Mouse (Mus musculus): ENCODE measurements around the gene 4930469K13Rik. TPM values are rescaled to one million over a fixed set of nuclear protein-coding genes. Genes with fewer than 3 reads are reported as not detected.

Gene 4930469K13Rik
- polyA plus RNA-seq, 1 experiment from 2014 or later = 16.5 TPM

GRCm38 (mm10) chr11:34034008-34034505, 64.3 kb downstream of the 4930469K13Rik start:
- H3K9me3 ChIP-seq (ENCODE audit: control insufficient read depth, low read length) = no peaks in the 10 kb centered on the region
- no peak overlapping the region for H3K9ac ChIP-seq
- no peak overlapping the region for H3K4me3 ChIP-seq (replicated peaks; ENCODE audit: low read length)
- H3K27ac ChIP-seq = no peak overlapping the region
- H3K4me2 ChIP-seq (replicated peaks) = no peak overlapping the region
- no peaks in the 10 kb centered on the region for H3K27me3 ChIP-seq (ENCODE audit: control insufficient read depth, insufficient read depth, low read length)
- DNase-seq (ENCODE audit: low spot score) (no peak), ATAC-seq (ENCODE audit: low FRiP score) (no peak)
- no peaks in the 10 kb centered on the region for H3K36me3 ChIP-seq (replicated peaks; ENCODE audit: control insufficient read depth, insufficient read depth)
- 97% methylated on average over 5 of the region's 5 CpGs for WGBS
- H3K4me1 ChIP-seq (replicated peaks; ENCODE audit: control insufficient read depth, insufficient read depth, low read length) = no peaks in the 10 kb centered on the region

DNA sequence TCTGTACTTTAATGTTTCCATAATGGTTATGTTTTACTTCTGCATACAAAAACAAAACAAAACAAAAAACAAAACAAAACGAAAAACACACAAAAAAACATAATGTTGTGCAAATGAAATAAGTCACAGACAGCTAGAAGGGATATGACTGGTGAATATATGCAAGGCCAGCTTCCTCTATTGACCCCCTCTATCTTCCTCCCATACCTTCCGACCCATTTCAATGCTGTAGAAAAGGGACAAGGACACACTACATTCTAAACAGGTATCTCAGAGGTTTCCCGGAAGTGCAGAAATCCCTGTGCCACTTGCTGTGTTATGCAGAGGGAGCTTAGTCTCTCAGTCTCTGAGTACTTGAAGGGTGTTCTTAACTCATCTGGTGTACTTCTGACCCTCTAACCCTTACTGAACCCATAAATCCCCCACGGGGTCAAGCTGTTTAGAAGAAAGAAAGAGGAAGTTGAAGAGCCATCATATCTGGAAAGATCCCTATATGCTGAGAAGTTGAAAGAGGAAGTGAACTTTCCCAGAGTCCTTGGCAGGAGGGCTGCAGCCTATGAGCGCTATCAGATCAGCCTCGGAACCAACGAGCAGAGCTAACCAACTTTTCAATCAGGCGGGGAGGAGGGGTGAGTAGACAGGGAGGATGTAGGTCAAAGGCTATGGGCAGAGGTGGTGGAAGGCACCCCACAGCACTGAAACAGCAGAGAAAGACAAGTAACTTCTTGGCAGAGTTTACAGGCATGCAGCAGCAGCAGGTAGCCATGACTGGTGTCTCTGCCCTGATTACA, 67.1 kb downstream of the 4930469K13Rik start:
- H3K9ac ChIP-seq = no peak overlapping the region
- H3K27me3 ChIP-seq (ENCODE audit: control insufficient read depth, insufficient read depth, low read length) = no peaks in the 10 kb centered on the region
- H3K4me2 ChIP-seq (replicated peaks) = no peak overlapping the region
- ATAC-seq (ENCODE audit: low FRiP score) (no peak), DNase-seq (ENCODE audit: low spot score) (no peak)
- 77% methylated on average over 8 of the region's 8 CpGs for WGBS
- H3K27ac ChIP-seq = no peak overlapping the region
- H3K9me3 ChIP-seq (ENCODE audit: control insufficient read depth, low read length) = no peaks in the 10 kb centered on the region
- no peaks in the 10 kb centered on the region for H3K4me1 ChIP-seq (replicated peaks; ENCODE audit: control insufficient read depth, insufficient read depth, low read length)
- no peak overlapping the region for H3K4me3 ChIP-seq (replicated peaks; ENCODE audit: low read length)
- no peaks in the 10 kb centered on the region for H3K36me3 ChIP-seq (replicated peaks; ENCODE audit: control insufficient read depth, insufficient read depth)

DNA sequence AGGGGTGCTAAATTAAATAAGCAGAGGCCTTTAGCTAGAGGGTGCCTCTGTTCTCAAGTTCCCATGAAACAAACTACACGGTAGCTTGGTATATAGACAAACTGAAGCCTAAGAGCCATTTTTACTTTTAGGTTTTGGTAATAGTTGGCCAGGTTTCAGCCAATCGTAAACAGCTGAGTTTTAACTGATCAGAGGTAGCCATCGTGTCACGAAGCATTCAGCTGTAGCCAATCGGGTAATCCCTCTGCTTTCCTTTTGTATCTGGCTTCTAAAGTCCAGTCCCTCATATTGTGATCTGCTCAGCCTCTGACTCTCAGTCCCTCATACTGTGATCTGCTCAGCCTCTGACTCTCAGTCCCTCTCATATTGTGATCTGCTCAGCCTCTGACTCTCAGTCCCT, 68.7 kb downstream of the 4930469K13Rik start:
- Histone ChIP-seq H3K9ac (no peak overlapping the region), H3K9me3 (ENCODE audit: control insufficient read depth, low read length) (no peaks in the 10 kb centered on the region), H3K36me3 (replicated peaks; ENCODE audit: control insufficient read depth, insufficient read depth) (no peaks in the 10 kb centered on the region), H3K4me2 (replicated peaks) (no peak overlapping the region), H3K27me3 (ENCODE audit: control insufficient read depth, insufficient read depth, low read length) (no peaks in the 10 kb centered on the region), H3K27ac (no peak overlapping the region), H3K4me1 (replicated peaks; ENCODE audit: control insufficient read depth, insufficient read depth, low read length) (no peaks in the 10 kb centered on the region), H3K4me3 (replicated peaks; ENCODE audit: low read length) (no peak overlapping the region)
- ATAC-seq (ENCODE audit: low FRiP score) = no peak
- DNase-seq (ENCODE audit: low spot score) = no peak
- 68% methylated on average over 5 of the region's 5 CpGs for WGBS

GRCm38 (mm10) chr11:34025091-34025490, 73.3 kb downstream of the 4930469K13Rik start:
- no peak overlapping the region for H3K4me2 ChIP-seq (replicated peaks)
- H3K27me3 ChIP-seq (ENCODE audit: control insufficient read depth, insufficient read depth, low read length) = no peaks in the 10 kb centered on the region
- no peak overlapping the region for H3K9ac ChIP-seq
- WGBS = 91% methylated on average over 1 of the region's 1 CpGs
- DNase-seq (ENCODE audit: low spot score) (no peak), ATAC-seq (ENCODE audit: low FRiP score) (no peak)
- no peaks in the 10 kb centered on the region for H3K9me3 ChIP-seq (ENCODE audit: control insufficient read depth, low read length)
- no peaks in the 10 kb centered on the region for H3K36me3 ChIP-seq (replicated peaks; ENCODE audit: control insufficient read depth, insufficient read depth)
- H3K4me3 ChIP-seq (replicated peaks; ENCODE audit: low read length) = no peak overlapping the region
- H3K27ac ChIP-seq = no peak overlapping the region
- H3K4me1 ChIP-seq (replicated peaks; ENCODE audit: control insufficient read depth, insufficient read depth, low read length) = no peaks in the 10 kb centered on the region

- Histone ChIP-seq H3K27me3 (ENCODE audit: control insufficient read depth, insufficient read depth, low read length) (no peaks in the 10 kb centered on the region), H3K4me2 (replicated peaks) (no peak overlapping the region), H3K9ac (no peak overlapping the region), H3K27ac (no peak overlapping the region), H3K36me3 (replicated peaks; ENCODE audit: control insufficient read depth, insufficient read depth) (no peaks in the 10 kb centered on the region), H3K9me3 (ENCODE audit: control insufficient read depth, low read length) (no peaks in the 10 kb centered on the region), H3K4me3 (replicated peaks; ENCODE audit: low read length) (no peak overlapping the region), H3K4me1 (replicated peaks; ENCODE audit: control insufficient read depth, insufficient read depth, low read length) (no peaks in the 10 kb centered on the region)
- no peak for ATAC-seq (ENCODE audit: low FRiP score)
- 76% methylated on average over 6 of the region's 6 CpGs for WGBS
- DNase-seq (ENCODE audit: low spot score) = no peak
These were observed 86.2 kb downstream of the 4930469K13Rik start for GRCm38 (mm10) chr11:34012007-34012652.

GRCm38 (mm10) chr11:34010859-34011172, 87.5 kb downstream of the 4930469K13Rik start:
- Histone ChIP-seq H3K36me3 (replicated peaks; ENCODE audit: control insufficient read depth, insufficient read depth) (no peaks in the 10 kb centered on the region), H3K9me3 (ENCODE audit: control insufficient read depth, low read length) (no peaks in the 10 kb centered on the region), H3K27ac (no peak overlapping the region), H3K4me3 (replicated peaks; ENCODE audit: low read length) (no peak overlapping the region), H3K9ac (no peak overlapping the region), H3K27me3 (ENCODE audit: control insufficient read depth, insufficient read depth, low read length) (no peaks in the 10 kb centered on the region), H3K4me2 (replicated peaks) (no peak overlapping the region), H3K4me1 (replicated peaks; ENCODE audit: control insufficient read depth, insufficient read depth, low read length) (no peaks in the 10 kb centered on the region)
- DNase-seq (ENCODE audit: low spot score) (no peak), ATAC-seq (ENCODE audit: low FRiP score) (no peak)
- 72% methylated on average over 4 of the region's 4 CpGs for WGBS

GRCm38 (mm10) chr11:34010133-34010858, 88.1 kb downstream of the 4930469K13Rik start:
- Histone ChIP-seq H3K4me2 (replicated peaks) (no peak overlapping the region), H3K4me3 (replicated peaks; ENCODE audit: low read length) (no peak overlapping the region), H3K36me3 (replicated peaks; ENCODE audit: control insufficient read depth, insufficient read depth) (no peaks in the 10 kb centered on the region), H3K9me3 (ENCODE audit: control insufficient read depth, low read length) (no peaks in the 10 kb centered on the region), H3K9ac (no peak overlapping the region), H3K27ac (no peak overlapping the region), H3K4me1 (replicated peaks; ENCODE audit: control insufficient read depth, insufficient read depth, low read length) (no peaks in the 10 kb centered on the region), H3K27me3 (ENCODE audit: control insufficient read depth, insufficient read depth, low read length) (no peaks in the 10 kb centered on the region)
- WGBS = 73% methylated on average over 7 of the region's 7 CpGs
- ATAC-seq (ENCODE audit: low FRiP score) (no peak), DNase-seq (ENCODE audit: low spot score) (no peak)

- no peak overlapping the region for H3K9ac ChIP-seq
These were observed 88.9 kb downstream of the 4930469K13Rik start for GRCm38 (mm10) chr11:34009316-34010087.

DNA sequence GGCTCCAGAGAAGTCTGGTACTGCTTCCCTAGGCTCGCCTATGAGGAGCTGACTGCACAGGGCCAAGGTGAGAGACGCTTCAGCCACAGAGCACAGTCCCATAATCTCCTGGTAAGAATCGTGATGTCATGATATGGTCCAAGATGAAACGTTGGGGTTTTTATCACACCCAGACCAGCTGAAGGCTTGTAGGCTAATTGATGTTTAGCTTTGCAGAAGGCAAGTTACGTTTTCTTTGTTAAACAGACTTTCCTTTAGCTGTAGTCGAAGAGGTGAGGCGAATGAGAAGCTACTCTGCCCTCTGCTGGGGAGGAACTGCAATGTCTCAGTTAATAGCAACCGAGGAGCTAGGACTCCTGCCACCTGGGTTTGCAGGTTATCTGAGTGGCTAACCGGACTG, 89.7 kb downstream of the 4930469K13Rik start:
- no peak overlapping the region for H3K27ac ChIP-seq
- ATAC-seq (ENCODE audit: low FRiP score) (0 out of 2 replicates have a peak, but pooled peaks have one; percentile 65), DNase-seq (ENCODE audit: low spot score) (peak; percentile 83)
- no peaks in the 10 kb centered on the region for H3K9me3 ChIP-seq (ENCODE audit: control insufficient read depth, low read length)
- H3K4me2 ChIP-seq (replicated peaks) = no peak overlapping the region
- no peaks in the 10 kb centered on the region for H3K27me3 ChIP-seq (ENCODE audit: control insufficient read depth, insufficient read depth, low read length)
- no peaks in the 10 kb centered on the region for H3K4me1 ChIP-seq (replicated peaks; ENCODE audit: control insufficient read depth, insufficient read depth, low read length)
- no peak overlapping the region for H3K9ac ChIP-seq
- 48% methylated on average over 9 of the region's 9 CpGs for WGBS
- H3K4me3 ChIP-seq (replicated peaks; ENCODE audit: low read length) = no peak overlapping the region
- H3K36me3 ChIP-seq (replicated peaks; ENCODE audit: control insufficient read depth, insufficient read depth) = no peaks in the 10 kb centered on the region

More at GRCm38 (mm10) chr11:34009316-34010087, 88.9 kb downstream of the 4930469K13Rik start:
- H3K36me3 ChIP-seq (replicated peaks; ENCODE audit: control insufficient read depth, insufficient read depth) = no peaks in the 10 kb centered on the region
- H3K27ac ChIP-seq = no peak overlapping the region
- ATAC-seq (ENCODE audit: low FRiP score) (no peak), DNase-seq (ENCODE audit: low spot score) (no peak)
- H3K4me2 ChIP-seq (replicated peaks) = no peak overlapping the region
- H3K27me3 ChIP-seq (ENCODE audit: control insufficient read depth, insufficient read depth, low read length) = no peaks in the 10 kb centered on the region
- WGBS = 79% methylated on average over 12 of the region's 12 CpGs
- no peaks in the 10 kb centered on the region for H3K9me3 ChIP-seq (ENCODE audit: control insufficient read depth, low read length)
- no peaks in the 10 kb centered on the region for H3K4me1 ChIP-seq (replicated peaks; ENCODE audit: control insufficient read depth, insufficient read depth, low read length)
- no peak overlapping the region for H3K4me3 ChIP-seq (replicated peaks; ENCODE audit: low read length)
